Mouse (Mus musculus): Measurements from ENCODE around the gene Jchain. TPM values are rescaled to one million over a fixed set of nuclear protein-coding genes. Genes with fewer than 3 reads are reported as not detected.
"Not testable (repeated sequence)": the region's sequence is repeated elsewhere in the genome, so short reads cannot be mapped to it uniquely, and the experiment has no call there.

Gene Jchain
- polyA plus RNA-seq, 1 experiment from 2014 or later: 0.21 TPM

- Histone ChIP-seq H3K9ac (ENCODE audit: low read length) (no peak overlapping the region), H3K4me2 (ENCODE audit: low read depth) (no peak overlapping the region), H3K9me3 (ENCODE audit: control insufficient read depth, low read length) (no peaks in the 10 kb centered on the region), H3K27ac (ENCODE audit: low read depth, low read length) (no peak overlapping the region), H3K27me3 (ENCODE audit: control insufficient read depth, insufficient read depth, low read length) (no peaks in the 10 kb centered on the region), H3K4me1 (ENCODE audit: control insufficient read depth, insufficient read depth, low read length) (no peaks in the 10 kb centered on the region; the same call in 1 of the 2 replicates), H3K4me3 (ENCODE audit: low read depth, low read length) (no peak overlapping the region), H3K36me3 (ENCODE audit: control insufficient read depth, insufficient read depth, low read length) (no peaks in the 10 kb centered on the region)
- DNase-seq (ENCODE audit: low spot score) (no peak), ATAC-seq (ENCODE audit: insufficient read depth, low FRiP score, low TSS enrichment) (no peak)
- WGBS: 74% methylated on average over 8 of the region's 8 CpGs
These were observed 35.4 kb upstream of the Jchain start for GRCm38 (mm10) chr5:88562863-88563780.

DNA sequence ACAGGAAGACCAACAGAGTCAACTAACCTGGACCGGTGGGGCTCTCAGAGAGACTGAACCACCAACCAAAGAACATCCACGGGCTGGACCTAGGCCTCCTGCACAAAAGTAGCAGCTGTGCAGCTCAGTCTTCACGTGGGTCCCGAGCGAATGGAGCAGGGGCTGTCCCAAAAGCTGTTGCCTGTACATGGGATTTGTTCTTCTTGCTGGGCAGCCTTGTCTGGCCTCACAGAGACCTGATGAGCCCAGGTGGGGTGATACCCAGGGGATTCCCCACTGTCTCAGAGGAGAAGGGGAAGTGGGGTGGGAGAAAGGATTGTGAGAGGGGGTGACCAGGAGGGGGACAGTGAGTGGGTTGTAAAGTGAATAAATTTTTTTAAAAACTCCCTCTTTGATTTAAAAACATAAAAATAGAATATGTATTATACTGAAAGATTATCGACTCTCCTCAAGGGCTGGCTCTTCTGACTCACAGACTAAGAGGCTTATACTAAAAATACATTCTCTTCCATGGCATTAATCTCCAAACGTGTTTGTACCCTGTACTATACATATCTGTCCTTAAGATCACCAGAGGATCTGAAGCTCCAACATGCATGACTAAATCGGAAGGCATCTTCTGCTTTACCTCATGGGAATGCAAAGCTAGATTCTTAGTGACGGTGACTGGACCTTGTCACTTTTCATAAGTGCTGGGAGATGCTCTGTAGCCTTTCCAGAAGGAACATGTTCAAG is 33.6 kb upstream of the Jchain start:
- Histone ChIP-seq H3K36me3 (ENCODE audit: control insufficient read depth, insufficient read depth, low read length) (no peaks in the 10 kb centered on the region), H3K9me3 (ENCODE audit: control insufficient read depth, low read length) (no peaks in the 10 kb centered on the region), H3K4me3 (ENCODE audit: low read depth, low read length) (no peak overlapping the region), H3K4me1 (ENCODE audit: control insufficient read depth, insufficient read depth, low read length) (no peaks in the 10 kb centered on the region; the same call in 1 of the 2 replicates), H3K9ac (ENCODE audit: low read length) (no peak overlapping the region), H3K27me3 (ENCODE audit: control insufficient read depth, insufficient read depth, low read length) (no peaks in the 10 kb centered on the region), H3K4me2 (ENCODE audit: low read depth) (no peak overlapping the region), H3K27ac (ENCODE audit: low read depth, low read length) (no peak overlapping the region)
- WGBS: 91% methylated on average over 9 of the region's 9 CpGs
- DNase-seq (ENCODE audit: low spot score) (no peak), ATAC-seq (ENCODE audit: insufficient read depth, low FRiP score, low TSS enrichment) (no peak)

- peaks cover 10% of the 10 kb centered on the region; the same call in 1 of the 2 replicates for H3K4me1 ChIP-seq (ENCODE audit: control insufficient read depth, insufficient read depth, low read length)
- H3K36me3 ChIP-seq (ENCODE audit: control insufficient read depth, insufficient read depth, low read length): no peaks in the 10 kb centered on the region
- no peak overlapping the region for H3K27ac ChIP-seq (ENCODE audit: low read depth, low read length)
- H3K9me3 ChIP-seq (ENCODE audit: control insufficient read depth, low read length): no peaks in the 10 kb centered on the region
- no peak for ATAC-seq (ENCODE audit: insufficient read depth, low FRiP score, low TSS enrichment)
- no peak overlapping the region for H3K4me2 ChIP-seq (ENCODE audit: low read depth)
- DNase-seq (ENCODE audit: low spot score): no peak
- H3K4me3 ChIP-seq (ENCODE audit: low read depth, low read length): no peak overlapping the region
- no peak overlapping the region for H3K9ac ChIP-seq (ENCODE audit: low read length)
- H3K27me3 ChIP-seq (ENCODE audit: control insufficient read depth, insufficient read depth, low read length): no peaks in the 10 kb centered on the region
- WGBS: 62% methylated on average over 1 of the region's 1 CpGs
These were observed 31.3 kb upstream of the Jchain start for GRCm38 (mm10) chr5:88558991-88559390.

DNA sequence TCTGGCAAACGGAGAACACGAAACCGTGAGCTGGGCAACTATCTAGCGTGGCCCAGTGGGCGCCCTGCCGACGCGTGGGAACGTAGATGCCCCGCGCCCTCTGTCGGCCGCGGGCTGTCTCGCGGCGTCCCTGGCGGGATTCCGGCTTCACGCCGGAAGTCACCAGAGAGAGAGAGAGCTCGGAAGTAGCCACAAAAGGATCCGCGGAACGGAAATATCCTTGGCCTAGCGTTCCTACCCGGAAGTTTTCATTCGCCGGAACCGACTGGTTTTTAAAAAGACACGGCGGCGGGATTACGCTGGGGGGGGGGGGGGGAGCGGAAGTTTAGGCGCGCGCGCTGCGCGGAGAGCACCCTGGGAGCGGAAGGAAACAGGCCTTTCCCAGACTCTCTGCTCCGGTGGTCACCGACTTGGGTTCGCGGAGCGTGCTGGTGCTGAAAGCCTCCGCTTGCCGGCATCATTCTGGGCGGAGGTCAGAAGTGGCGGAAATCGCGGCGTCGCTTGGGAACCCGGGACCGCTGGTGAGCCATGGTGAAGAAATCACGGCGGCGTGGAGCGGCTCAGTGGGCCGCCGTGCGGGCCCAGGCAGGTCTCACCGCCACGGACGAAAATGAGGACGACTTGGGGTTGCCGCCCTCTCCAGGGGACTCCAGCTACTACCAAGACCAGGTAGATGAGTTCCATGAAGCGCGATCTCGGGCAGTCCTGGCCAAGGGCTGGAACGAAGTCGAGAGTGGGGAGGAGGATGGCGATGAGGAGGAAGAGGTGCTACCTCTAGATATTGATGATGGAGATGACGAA is 26.6 kb upstream of the Jchain start, which contains the start of gene Utp3:
Utp3 (plus strand) TSS at position 377 of the 801 bp plus-strand sequence.
- peak; percentile 95 for ATAC-seq (ENCODE audit: insufficient read depth, low FRiP score, low TSS enrichment)

GRCm38 (mm10) chr5:88553271-88554085 is 25.8 kb upstream of the Jchain start:
- ATAC-seq (ENCODE audit: insufficient read depth, low FRiP score, low TSS enrichment): peak; percentile 65
- Histone ChIP-seq H3K36me3 (ENCODE audit: control insufficient read depth, insufficient read depth, low read length) (no peaks in the 10 kb centered on the region), H3K4me1 (ENCODE audit: control insufficient read depth, insufficient read depth, low read length) (peaks cover 10% of the 10 kb centered on the region; the same call in 1 of the 2 replicates), H3K4me3 (ENCODE audit: low read depth, low read length) (peak overlapping the region; percentile 85), H3K4me2 (ENCODE audit: low read depth) (peak overlapping the region; percentile 54), H3K27ac (ENCODE audit: low read depth, low read length) (peak overlapping the region; percentile 83), H3K27me3 (ENCODE audit: control insufficient read depth, insufficient read depth, low read length) (no peaks in the 10 kb centered on the region), H3K9ac (ENCODE audit: low read length) (peak overlapping the region; percentile 72), H3K9me3 (ENCODE audit: control insufficient read depth, low read length) (no peaks in the 10 kb centered on the region)
- 9% methylated on average over 29 of the region's 29 CpGs for WGBS
- DNase-seq (ENCODE audit: low spot score): no peak

More for the DNA sequence above, 26.6 kb upstream of the Jchain start, which contains the start of gene Utp3:
- peak within 1 kb of the TSS; percentile 85 for H3K9ac ChIP-seq (ENCODE audit: low read length)
- H3K27me3 ChIP-seq (ENCODE audit: control insufficient read depth, insufficient read depth, low read length): no peaks in the 10 kb centered on the region
- WGBS: under 1% methylated on average over 69 of the region's 76 CpGs
- H3K36me3 ChIP-seq (ENCODE audit: control insufficient read depth, insufficient read depth, low read length): no peaks in the 10 kb centered on the region
- H3K9me3 ChIP-seq (ENCODE audit: control insufficient read depth, low read length): no peaks in the 10 kb centered on the region
- H3K4me3 ChIP-seq (ENCODE audit: low read depth, low read length): peak within 1 kb of the TSS; percentile 85
- DNase-seq (ENCODE audit: low spot score): peak; percentile 98
- H3K4me2 ChIP-seq (ENCODE audit: low read depth): peak within 1 kb of the TSS; percentile 63
- H3K4me1 ChIP-seq (ENCODE audit: control insufficient read depth, insufficient read depth, low read length): peaks cover 10% of the 10 kb centered on the region; the same call in 1 of the 2 replicates
- H3K27ac ChIP-seq (ENCODE audit: low read depth, low read length): peak within 1 kb of the TSS; percentile 83

GRCm38 (mm10) chr5:88545536-88545935 is 17.8 kb upstream of the Jchain start:
- DNase-seq (ENCODE audit: low spot score) (no peak), ATAC-seq (ENCODE audit: insufficient read depth, low FRiP score, low TSS enrichment) (no peak)
- WGBS: 93% methylated on average over 7 of the region's 7 CpGs

GRCm38 (mm10) chr5:88544411-88544810 is 16.7 kb upstream of the Jchain start:
- 86% methylated on average over 1 of the region's 1 CpGs for WGBS
- H3K4me2 ChIP-seq (ENCODE audit: low read depth); DNase-seq (ENCODE audit: low spot score); H3K9ac ChIP-seq (ENCODE audit: low read length); H3K4me1 ChIP-seq (ENCODE audit: control insufficient read depth, insufficient read depth, low read length); H3K9me3 ChIP-seq (ENCODE audit: control insufficient read depth, low read length); H3K36me3 ChIP-seq (ENCODE audit: control insufficient read depth, insufficient read depth, low read length); H3K4me3 ChIP-seq (ENCODE audit: low read depth, low read length); H3K27me3 ChIP-seq (ENCODE audit: control insufficient read depth, insufficient read depth, low read length); H3K27ac ChIP-seq (ENCODE audit: low read depth, low read length); ATAC-seq (ENCODE audit: insufficient read depth, low FRiP score, low TSS enrichment): not testable (repeated sequence)

More at GRCm38 (mm10) chr5:88545536-88545935, 17.8 kb upstream of the Jchain start:
- no peak overlapping the region for H3K9ac ChIP-seq (ENCODE audit: low read length)
- H3K4me3 ChIP-seq (ENCODE audit: low read depth, low read length): no peak overlapping the region
- no peaks in the 10 kb centered on the region for H3K27me3 ChIP-seq (ENCODE audit: control insufficient read depth, insufficient read depth, low read length)
- H3K27ac ChIP-seq (ENCODE audit: low read depth, low read length): no peak overlapping the region
- H3K4me1 ChIP-seq (ENCODE audit: control insufficient read depth, insufficient read depth, low read length): no peaks in the 10 kb centered on the region
- no peaks in the 10 kb centered on the region for H3K9me3 ChIP-seq (ENCODE audit: control insufficient read depth, low read length)
- no peaks in the 10 kb centered on the region for H3K36me3 ChIP-seq (ENCODE audit: control insufficient read depth, insufficient read depth, low read length)
- no peak overlapping the region for H3K4me2 ChIP-seq (ENCODE audit: low read depth)
